In the genomic region with DNA sequence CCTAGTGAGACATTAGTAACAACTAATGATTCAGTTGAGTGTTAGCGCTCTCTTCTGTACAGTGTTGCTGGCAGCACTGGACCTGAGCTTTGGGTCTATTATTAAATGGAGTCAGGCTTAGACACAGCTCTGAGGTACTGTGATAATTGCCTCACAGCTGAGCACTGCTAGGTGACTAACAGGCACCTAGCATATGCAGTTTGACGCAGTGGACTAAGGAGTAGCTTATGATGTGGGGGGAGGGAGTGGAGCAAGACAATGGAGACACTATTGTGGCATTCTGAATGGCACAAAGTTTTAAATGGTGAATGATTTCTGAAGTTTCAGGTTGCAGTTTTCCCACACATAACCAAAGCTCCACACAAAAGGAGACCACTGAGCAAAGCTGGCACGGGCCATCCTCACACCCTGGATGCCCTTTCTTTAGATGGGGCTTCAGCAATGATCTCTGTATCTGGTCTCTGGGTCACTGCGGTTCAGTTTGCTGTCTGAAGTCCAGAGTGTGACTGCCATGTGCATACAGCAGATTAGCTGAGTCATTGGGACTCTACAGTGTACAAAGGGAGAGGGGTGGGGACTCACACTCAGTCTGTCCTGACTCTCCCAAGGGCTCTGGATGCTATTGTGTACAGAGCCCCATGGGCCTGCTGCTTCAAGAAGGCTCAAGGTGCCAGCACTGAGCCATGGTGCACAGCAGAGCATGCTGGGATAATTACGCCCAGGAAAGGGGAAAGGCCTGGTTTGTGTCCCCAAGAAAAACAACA, we compare ENCODE assay signal across 9 mouse cellular contexts. TPM values are rescaled to one million over a fixed set of nuclear protein-coding genes. Genes with fewer than 3 reads are reported as not detected.
"Had no signal": no experiment of that assay in that cellular context is flagged by ENCODE, and none has a peak within 500 bp of the region (broad histone marks: within the 10 kb centered on the region; RNA-seq: fewer than 3 reads in every experiment).

No protein-coding gene starts in this region.

RNA-seq across cellular contexts. Expression of a gene that starts 15.8 kb away (rescaled TPM):
- total RNA-seq: layer of hippocampus, postnatal 10 days; left cerebral cortex, postnatal 36 days had no signal
- polyA plus RNA-seq: limb, embryonic 12.5 days; lung, embryonic 16.5 days; midbrain, embryonic 10.5 days; midbrain, embryonic 14.5 days; myocyte; neural tube, embryonic 11.5 days; small intestine, adult 2 months had no signal
